ENCODE assay signal across 8 mouse cellular contexts in genomic region chr9:89210353-89211064, GRCm38 (mm10). TPM values are rescaled to one million over a fixed set of nuclear protein-coding genes. Genes with fewer than 3 reads are reported as not detected.
A peak's percentile ranks its signal among the peaks of the same experiment; 100 is the strongest.
DNase-seq lines count a peak whose midpoint lies in the region; ATAC-seq and TF ChIP-seq lines count a peak whose summit lies in the region.
"Not testable (repeated sequence)": the region's sequence is repeated elsewhere in the genome, so short reads cannot be mapped to it uniquely, and the experiment has no call there.

Mthfs (plus strand) TSS chr9:89210676.

- not testable (repeated sequence) for H3K79me2 ChIP-seq in liver, adult 2 months (ENCODE audit: control insufficient read depth, insufficient read depth, low read length)

- H3K27me3 ChIP-seq in kidney, postnatal 0 days (ENCODE audit: insufficient read depth, low read length); liver, adult 2 months (ENCODE audit: control insufficient read depth, insufficient read depth, low read length); midbrain, embryonic 13.5 days; stomach, embryonic 16.5 days (ENCODE audit: control insufficient read depth, insufficient read depth, low read length): not testable (repeated sequence)

- H3K27ac ChIP-seq in cortical plate, adult 2 months (ENCODE audit: insufficient read depth, low read length), result peak within 1 kb of the TSS; percentile 59; the same call in 1 of the 2 replicates
- peak within 1 kb of the TSS; percentile 82 for H3K27ac ChIP-seq in kidney, postnatal 0 days
- H3K27ac ChIP-seq in liver, adult 2 months (replicated peaks; ENCODE audit: insufficient read depth, low read depth, low read length), result peak within 1 kb of the TSS; percentile 90
- peak within 1 kb of the TSS; percentile 86 for H3K27ac ChIP-seq in midbrain, embryonic 13.5 days
- H3K27ac ChIP-seq in stomach, embryonic 16.5 days (ENCODE audit: low read length), result peak within 1 kb of the TSS; percentile 66; the same call in 1 of the 2 replicates

- not testable (repeated sequence) for TF ChIP-seq CTCF in cortical plate, adult 2 months (IDR thresholded peaks at IDR 0.05; ENCODE audit: extremely low read depth, insufficient read depth, low read length)
- peak; percentile 41; the same call in 1 of the 2 replicates for TF ChIP-seq CTCF in kidney, postnatal 0 days (IDR thresholded peaks at IDR 0.05; ENCODE audit: low read depth)
- TF ChIP-seq CTCF in liver, adult 2 months (IDR thresholded peaks at IDR 0.05; ENCODE audit: low read depth, low read length), result 0 out of 2 replicates have a peak, but pooled peaks have one; percentile 12

- H3K4me3 ChIP-seq in cortical plate, adult 2 months (ENCODE audit: insufficient read depth, low read length), result peak within 1 kb of the TSS; percentile 33; the same call in 1 of the 2 replicates
- H3K4me3 ChIP-seq in kidney, postnatal 0 days (replicated peaks; ENCODE audit: low read depth, low read length), result peak within 1 kb of the TSS; percentile 26
- H3K4me3 ChIP-seq in liver, adult 2 months (ENCODE audit: insufficient read depth, low read depth, low read length), result peak within 1 kb of the TSS; percentile 71
- peak within 1 kb of the TSS; percentile 31 for H3K4me3 ChIP-seq in midbrain, embryonic 13.5 days (replicated peaks)
- peak within 1 kb of the TSS; percentile 37 for H3K4me3 ChIP-seq in stomach, embryonic 16.5 days (replicated peaks; ENCODE audit: low read length)

- peak; percentile 46 to 54; a peak in 3 of 4 replicates for ATAC-seq in hematopoietic stem cell, adult 5-6 weeks (replicated peaks in 1 of 2; ENCODE audit: insufficient read depth in 1 of 2, low FRiP score in 2 of 2, low TSS enrichment in 1 of 2, low read depth in 1 of 2, poor library complexity in 2 of 2, severe bottlenecking in 2 of 2)
- peak; percentile 68 for ATAC-seq in kidney, postnatal 0 days (replicated peaks; ENCODE audit: low FRiP score, low read depth)
- peak; percentile 73 for ATAC-seq in midbrain, embryonic 13.5 days
- ATAC-seq in stomach, embryonic 16.5 days (ENCODE audit: insufficient read depth, low FRiP score), result peak; percentile 56

- not testable (repeated sequence) for H3K9me3 ChIP-seq in kidney, postnatal 0 days (replicated peaks; ENCODE audit: low read length); midbrain, embryonic 13.5 days; stomach, embryonic 16.5 days (replicated peaks; ENCODE audit: control insufficient read depth, low read length)

- not testable (repeated sequence) for H3K9ac ChIP-seq in kidney, postnatal 0 days (ENCODE audit: low read depth, low read length)
- H3K9ac ChIP-seq in liver, adult 2 months (ENCODE audit: low read depth, low read length), result peak within 1 kb of the TSS; percentile 85
- H3K9ac ChIP-seq in midbrain, embryonic 13.5 days (replicated peaks), result peak within 1 kb of the TSS; percentile 53; the same call in 1 of the 2 replicates
- peak within 1 kb of the TSS; percentile 46 for H3K9ac ChIP-seq in stomach, embryonic 16.5 days (ENCODE audit: low read length)

- peak within 1 kb of the TSS; percentile 44 for H3K4me2 ChIP-seq in kidney, postnatal 0 days (ENCODE audit: low read length)
- H3K4me2 ChIP-seq in midbrain, embryonic 13.5 days (replicated peaks), result peak within 1 kb of the TSS; percentile 50
- peak within 1 kb of the TSS; percentile 47 for H3K4me2 ChIP-seq in stomach, embryonic 16.5 days (ENCODE audit: low read depth, low read length)

- DNase-seq in adrenal gland, adult 2 months, result peak; percentile 20
- DNase-seq in gastrocnemius, adult 18-20 months (ENCODE audit: low spot score), result not testable (repeated sequence)
- peak; percentile 23 for DNase-seq in kidney, postnatal 0 days (ENCODE audit: low spot score)
- DNase-seq in liver, adult 2 months (ENCODE audit: extremely low read depth, low read depth, low spot score), result peak; percentile 35

- H3K4me1 ChIP-seq in cortical plate, adult 2 months (ENCODE audit: control insufficient read depth, insufficient read depth, low read length); kidney, postnatal 0 days (replicated peaks; ENCODE audit: insufficient read depth, low read length); liver, adult 2 months (ENCODE audit: control insufficient read depth, insufficient read depth, low read length); midbrain, embryonic 13.5 days (replicated peaks); stomach, embryonic 16.5 days (ENCODE audit: control insufficient read depth, insufficient read depth, low read length): not testable (repeated sequence)

- TF ChIP-seq POLR2A in cortical plate, adult 2 months (IDR thresholded peaks at IDR 0.05; ENCODE audit: extremely low read depth, insufficient read depth, low read length); liver, adult 2 months (IDR thresholded peaks at IDR 0.05; ENCODE audit: extremely low read depth, insufficient read depth, low read length): not testable (repeated sequence)

- H3K36me3 ChIP-seq in kidney, postnatal 0 days (ENCODE audit: insufficient read depth, low read length); liver, adult 2 months (ENCODE audit: control insufficient read depth, insufficient read depth, low read length); midbrain, embryonic 13.5 days; stomach, embryonic 16.5 days (ENCODE audit: control insufficient read depth, insufficient read depth, low read length): not testable (repeated sequence)

- WGBS in kidney, postnatal 0 days, result 26% methylated on average over 9 of the region's 12 CpGs
- 21% methylated on average over 9 of the region's 12 CpGs for WGBS in liver, adult 2 months
- 28% methylated on average over 9 of the region's 12 CpGs for WGBS in midbrain, embryonic 13.5 days
- 20% methylated on average over 9 of the region's 12 CpGs for WGBS in stomach, embryonic 16.5 days

RNA-seq across cellular contexts. Expression of gene Mthfs, which starts in this region (rescaled TPM):
- total RNA-seq in adrenal gland, adult 2 months (2021), result 10 to 100 TPM; 33.2 to 35.1 TPM
- polyA plus RNA-seq in adrenal gland, adult 2 months (2012; rRNA removed), result 1.5 and 1.8 TPM in 2 replicates
- polyA plus RNA-seq in cortical plate, adult 2 months (2012; rRNA removed), result 10.6 and 14.3 TPM in 2 replicates
- 10 to 100 TPM; 13.1 to 14.9 TPM for total RNA-seq in gastrocnemius, adult 18-20 months (2021)
- total RNA-seq in hematopoietic stem cell, adult 5-6 weeks (2017), result 8.2 and 60.7 TPM in 2 replicates
- 44.3 and 50.1 TPM in 2 replicates for polyA plus RNA-seq in kidney, postnatal 0 days (2015; fragmentation: Nextera tagmentation; extraction: Ambion mirVana)
- total RNA-seq in liver, adult 2 months (2014; rRNA removed), result 60.2 and 73.8 TPM in 2 replicates
- polyA plus RNA-seq in liver, adult 2 months (2012; rRNA removed), result 33.1 and 33.4 TPM in 2 replicates
- polyA plus RNA-seq in midbrain, embryonic 13.5 days (2015; fragmentation: Nextera tagmentation; extraction: Ambion mirVana), result 11.3 and 13.4 TPM in 2 replicates
- polyA plus RNA-seq in stomach, embryonic 16.5 days (2015; fragmentation: Nextera tagmentation; extraction: Ambion mirVana), result 26.9 and 30.8 TPM in 2 replicates
